Mouse (Mus musculus): ENCODE measurements at regions not wholly inside any gene's neighbourhood (a gene's known extent, or its start where the extent isn't known, plus 50 kb on each side); places are given as distances from the start of the nearest gene placed in this dataset.
A peak's percentile ranks its signal among the peaks of the same experiment; 100 is the strongest.

- no peak for DNase-seq (ENCODE audit: low spot score)
Measured at GRCm38 (mm10) chr6:94900862-94901261, 200.9 kb upstream of the Lrig1 start.

- no peak for DNase-seq (ENCODE audit: low spot score)
Measured at GRCm38 (mm10) chr6:94898881-94899280, 198.9 kb upstream of the Lrig1 start.

- no peak for DNase-seq (ENCODE audit: low spot score)
Measured at GRCm38 (mm10) chr6:94890165-94890564, 190.2 kb upstream of the Lrig1 start.

- DNase-seq (ENCODE audit: low spot score): no peak
Measured at GRCm38 (mm10) chr6:94889271-94889670, 189.3 kb upstream of the Lrig1 start.

GRCm38 (mm10) chr6:94881139-94881538 is 181.2 kb upstream of the Lrig1 start:
- peak; percentile 50 for DNase-seq (ENCODE audit: low spot score)

- DNase-seq (ENCODE audit: low spot score): no peak
Measured at GRCm38 (mm10) chr6:94875841-94876240, 175.9 kb upstream of the Lrig1 start.

- DNase-seq (ENCODE audit: low spot score): no peak
Measured at GRCm38 (mm10) chr6:94875065-94875464, 175.1 kb upstream of the Lrig1 start.

- DNase-seq (ENCODE audit: low spot score): no peak
Measured at GRCm38 (mm10) chr6:94874415-94874814, 174.5 kb upstream of the Lrig1 start.

- DNase-seq (ENCODE audit: low spot score): no peak
Measured at GRCm38 (mm10) chr6:94867952-94868351, 168.0 kb upstream of the Lrig1 start.

GRCm38 (mm10) chr6:94865498-94865897 is 165.5 kb upstream of the Lrig1 start:
- no peak for DNase-seq (ENCODE audit: low spot score)

- DNase-seq (ENCODE audit: low spot score): no peak
Measured at GRCm38 (mm10) chr6:94858121-94858621, 158.2 kb upstream of the Lrig1 start.

GRCm38 (mm10) chr6:94850121-94850520 is 150.2 kb upstream of the Lrig1 start:
- DNase-seq (ENCODE audit: low spot score): no peak

GRCm38 (mm10) chr6:94849533-94849932 is 149.6 kb upstream of the Lrig1 start:
- no peak for DNase-seq (ENCODE audit: low spot score)

GRCm38 (mm10) chr6:94848437-94848836 is 148.5 kb upstream of the Lrig1 start:
- no peak for DNase-seq (ENCODE audit: low spot score)

- no peak for DNase-seq (ENCODE audit: low spot score)
Measured at GRCm38 (mm10) chr6:94845821-94846220, 145.9 kb upstream of the Lrig1 start.

GRCm38 (mm10) chr6:94842856-94843255 is 142.9 kb upstream of the Lrig1 start:
- no peak for DNase-seq (ENCODE audit: low spot score)

- no peak for DNase-seq (ENCODE audit: low spot score)
Measured at GRCm38 (mm10) chr6:94841881-94842280, 141.9 kb upstream of the Lrig1 start.

- no peak for DNase-seq (ENCODE audit: low spot score)
Measured at GRCm38 (mm10) chr6:94835742-94836141, 135.8 kb upstream of the Lrig1 start.

- no peak for DNase-seq (ENCODE audit: low spot score)
Measured at GRCm38 (mm10) chr6:94834551-94834950, 134.6 kb upstream of the Lrig1 start.

GRCm38 (mm10) chr6:94830801-94831200 is 130.8 kb upstream of the Lrig1 start:
- DNase-seq (ENCODE audit: low spot score): no peak

- DNase-seq (ENCODE audit: low spot score): peak; percentile 6
Measured at GRCm38 (mm10) chr6:94829246-94829645, 129.3 kb upstream of the Lrig1 start.

- DNase-seq (ENCODE audit: low spot score): no peak
Measured at GRCm38 (mm10) chr6:94826656-94827055, 126.7 kb upstream of the Lrig1 start.

GRCm38 (mm10) chr6:94818220-94818619 is 118.3 kb upstream of the Lrig1 start:
- DNase-seq (ENCODE audit: low spot score): no peak

- DNase-seq (ENCODE audit: low spot score): no peak
Measured at GRCm38 (mm10) chr6:94816161-94816560, 116.2 kb upstream of the Lrig1 start.

- DNase-seq (ENCODE audit: low spot score): no peak
Measured at GRCm38 (mm10) chr6:94814711-94815110, 114.8 kb upstream of the Lrig1 start.

Data from urinary bladder, postnatal 14 days (tissue).